Mouse (Mus musculus) kidney, embryonic 16.5 days (tissue): ENCODE measurements at regions not wholly inside any gene's neighbourhood (a gene's known extent, or its start where the extent isn't known, plus 50 kb on each side); places are given as distances from the start of the nearest gene placed in this dataset.
"Not testable (repeated sequence)": the region's sequence is repeated elsewhere in the genome, so short reads cannot be mapped to it uniquely, and the experiment has no call there.

Source experiments
- ATAC-seq: fragments of 200-750 bp; cut with Nextera tagmentation; 2 replicates; pipeline ENCODE4 v1.8.0; 2017; ENCODE audit warnings: moderate TSS enrichment; ENCODE audit not compliant: low FRiP score, low TSS enrichment
- H3K27ac ChIP-seq: fragments of 300-500 bp; sonication (generic); 2 replicates; pipeline ENCODE4 v1.5.1; 2014; ENCODE audit warnings: low read length
- H3K27me3 ChIP-seq: fragments of 300-500 bp; sonication (generic); 2 replicates; pipeline ENCODE4 v1.6.1; 2014; ENCODE audit warnings: low read length, control low read depth, mixed read lengths; ENCODE audit not compliant: insufficient read depth
- H3K36me3 ChIP-seq: fragments of 300-500 bp; sonication (generic); 2 replicates; pipeline ENCODE4 v1.6.1; 2014; ENCODE audit warnings: low read length, control low read depth, mixed read lengths; ENCODE audit not compliant: insufficient read depth
- H3K4me1 ChIP-seq: fragments of 300-500 bp; sonication (generic); 2 replicates; pipeline ENCODE4 v1.6.1; 2014; ENCODE audit warnings: low read length, control low read depth, mixed read lengths; ENCODE audit not compliant: insufficient read depth
- H3K4me2 ChIP-seq: fragments of 300-500 bp; sonication (generic); replicated peaks from 2 replicates; pipeline ENCODE4 v1.6.1; 2014; ENCODE audit warnings: low read depth, low read length
- H3K4me3 ChIP-seq: fragments of 300-500 bp; sonication (generic); 2 replicates; pipeline ENCODE4 v1.5.1; 2014; ENCODE audit warnings: mild to moderate bottlenecking, low read length
- H3K9ac ChIP-seq: fragments of 300-500 bp; sonication (generic); replicated peaks from 2 replicates; pipeline ENCODE4 v1.6.1; 2014; ENCODE audit warnings: low read length
- H3K9me3 ChIP-seq: fragments of 300-500 bp; sonication (generic); 2 replicates; pipeline ENCODE4 v1.6.1; 2016; ENCODE audit warnings: low read length, control low read depth
- whole genome bisulfite sequencing: fragments of 180-500 bp; shearing (Covaris S2); extraction: QIAGEN DNeasy Blood & Tissue Kit; methylation state at CpG from one replicate; pipeline ENCODE4 v1.1.7; 2014; 5-methylcytosine and 5-hydroxymethylcytosine counted together

DNA sequence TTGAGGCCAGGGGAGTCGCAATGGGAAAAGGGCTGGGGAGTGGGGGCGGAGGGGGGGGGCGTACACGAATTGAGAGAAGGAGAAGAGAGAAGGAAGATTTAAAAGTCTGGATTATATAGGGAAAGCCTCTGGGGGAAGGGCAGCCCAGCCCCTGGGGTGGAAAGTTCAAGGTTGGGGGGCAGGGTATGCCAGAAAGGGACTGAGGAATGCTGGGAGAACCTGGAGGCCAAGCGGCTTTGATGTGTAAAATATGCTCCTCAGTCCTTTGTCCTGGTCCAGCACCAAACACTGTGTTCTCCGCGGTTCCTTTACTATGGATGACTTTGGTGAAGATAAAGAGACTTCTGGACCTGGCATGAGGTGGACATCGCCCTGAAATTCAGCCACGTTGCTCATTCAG, 117.8 kb upstream of the Rhobtb1 start:
- ATAC-seq = no peak
- H3K27me3 ChIP-seq = no peaks in the 10 kb centered on the region
- 77% methylated on average over 9 of the region's 9 CpGs for WGBS
- no peak overlapping the region for H3K4me2 ChIP-seq
- no peaks in the 10 kb centered on the region for H3K36me3 ChIP-seq
- H3K4me1 ChIP-seq = no peaks in the 10 kb centered on the region
- H3K9me3 ChIP-seq = peaks cover 6% of the 10 kb centered on the region
- no peak overlapping the region for H3K9ac ChIP-seq
- H3K27ac ChIP-seq = no peak overlapping the region
- no peak overlapping the region for H3K4me3 ChIP-seq

DNA sequence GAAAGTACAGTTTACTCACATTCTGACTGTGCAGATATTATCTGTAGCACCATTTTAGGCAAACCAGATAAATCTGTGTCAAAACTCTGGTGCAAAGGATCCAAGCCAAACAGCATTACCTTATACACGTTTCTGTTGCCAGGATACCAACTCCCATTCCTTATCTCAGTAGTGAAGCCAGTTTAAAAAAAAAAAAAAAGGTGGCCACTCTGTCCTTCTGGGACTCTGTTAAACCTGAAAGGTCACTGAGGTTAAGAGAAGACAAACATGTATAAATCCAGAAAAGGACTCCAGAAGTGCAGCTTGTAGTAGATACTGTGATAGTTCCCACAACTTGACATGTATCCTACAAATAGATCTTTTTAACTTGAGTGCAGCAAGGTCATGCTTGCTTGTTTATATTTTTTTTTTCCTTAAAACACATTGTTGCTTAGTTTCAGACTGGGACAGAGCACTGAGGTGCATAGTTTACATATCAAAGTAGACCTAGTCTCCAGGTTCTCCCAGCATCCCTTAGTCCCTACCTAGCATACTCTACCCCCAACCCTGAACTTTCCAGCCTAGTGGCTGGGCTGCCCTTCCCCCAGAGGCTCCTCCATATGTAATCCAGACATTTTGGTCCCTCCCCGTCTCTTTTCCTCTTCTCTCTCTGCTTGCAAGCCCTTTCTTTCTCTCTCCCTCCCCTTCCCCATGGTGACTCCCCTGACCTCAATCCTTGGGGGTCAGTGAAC, 116.7 kb upstream of the Rhobtb1 start:
- Histone ChIP-seq H3K4me3 (no peak overlapping the region), H3K27me3 (no peaks in the 10 kb centered on the region), H3K4me2 (no peak overlapping the region), H3K27ac (no peak overlapping the region), H3K9ac (no peak overlapping the region), H3K36me3 (no peaks in the 10 kb centered on the region), H3K9me3 (peaks cover 6% of the 10 kb centered on the region), H3K4me1 (no peaks in the 10 kb centered on the region)
- WGBS = 40% methylated on average over 2 of the region's 2 CpGs
- no peak for ATAC-seq

DNA sequence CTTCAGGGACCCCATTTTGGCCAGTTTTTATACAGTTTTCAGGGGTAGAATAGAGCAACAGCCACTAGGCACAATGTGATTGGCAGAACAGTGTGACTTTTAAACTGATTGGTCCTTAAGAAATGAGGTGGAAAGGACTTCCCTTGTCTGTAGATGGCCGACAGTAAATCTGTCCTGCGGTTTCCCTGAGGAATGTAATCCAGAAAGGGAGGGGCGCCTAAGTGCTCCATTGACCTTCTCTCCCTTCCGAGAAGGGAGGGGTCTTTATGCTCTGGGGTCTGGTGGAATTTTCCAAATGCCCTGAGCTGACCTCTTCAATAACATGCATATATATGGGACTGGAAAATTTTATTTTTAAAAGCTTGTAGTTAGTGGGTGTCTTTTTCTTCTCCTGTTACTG, 115.7 kb upstream of the Rhobtb1 start:
- not testable (repeated sequence) for H3K4me1 ChIP-seq, H3K27ac ChIP-seq, H3K36me3 ChIP-seq, H3K9me3 ChIP-seq, H3K4me3 ChIP-seq, H3K4me2 ChIP-seq, H3K27me3 ChIP-seq, H3K9ac ChIP-seq, ATAC-seq
- WGBS = 62% methylated on average over 4 of the region's 4 CpGs

DNA sequence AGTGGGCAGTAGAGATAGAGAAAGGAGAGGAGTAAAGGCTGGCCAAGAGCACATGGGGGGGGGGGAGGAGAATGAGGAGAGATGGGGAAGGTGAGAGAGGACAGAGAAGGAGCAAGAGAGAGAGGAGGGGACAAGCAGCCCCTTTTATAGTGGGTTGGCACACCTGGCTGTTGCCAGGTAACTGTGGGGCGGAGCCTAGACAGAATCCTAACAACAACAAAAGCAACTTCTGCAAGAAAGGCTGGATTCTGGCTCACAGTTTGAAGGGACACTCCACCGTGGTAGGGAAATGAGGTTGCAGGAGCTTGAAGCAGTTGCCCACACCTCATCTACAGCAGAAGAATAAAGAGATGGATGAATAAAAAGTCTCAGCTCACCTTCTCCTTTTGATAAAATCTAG, 115.1 kb upstream of the Rhobtb1 start:
- WGBS = 92% methylated on average over 2 of the region's 2 CpGs
- no peak overlapping the region for H3K4me3 ChIP-seq
- peaks cover 6% of the 10 kb centered on the region for H3K9me3 ChIP-seq
- no peaks in the 10 kb centered on the region for H3K4me1 ChIP-seq
- no peaks in the 10 kb centered on the region for H3K27me3 ChIP-seq
- no peak for ATAC-seq
- H3K4me2 ChIP-seq = no peak overlapping the region
- no peak overlapping the region for H3K27ac ChIP-seq
- H3K9ac ChIP-seq = no peak overlapping the region
- H3K36me3 ChIP-seq = no peaks in the 10 kb centered on the region

DNA sequence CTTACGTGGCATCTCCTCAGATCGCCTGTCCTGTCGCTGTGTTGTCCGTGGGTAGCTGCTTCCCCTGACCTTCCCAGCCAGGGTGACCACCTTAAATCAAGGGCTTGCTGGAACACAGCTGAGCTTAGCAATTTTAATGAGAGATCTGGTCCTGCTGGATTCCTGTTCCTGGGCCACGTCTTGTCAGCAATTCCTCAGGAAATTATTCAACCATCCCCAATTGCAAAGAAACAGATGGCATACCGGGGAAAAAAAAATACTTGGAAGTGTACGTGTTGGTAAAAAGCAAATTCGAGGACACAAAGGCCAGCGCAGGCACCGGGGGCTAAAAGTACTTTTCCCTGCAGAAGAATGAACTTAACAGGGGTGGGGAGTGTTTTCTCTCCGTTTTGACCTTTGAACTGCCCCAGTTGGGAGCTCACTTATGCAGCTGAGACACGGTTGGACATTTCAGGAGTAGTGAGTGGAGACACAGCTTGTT, 107.0 kb upstream of the Rhobtb1 start:
- WGBS = 16% methylated on average over 12 of the region's 12 CpGs
- no peaks in the 10 kb centered on the region for H3K9me3 ChIP-seq
- no peak overlapping the region for H3K4me2 ChIP-seq
- ATAC-seq = peak; percentile 80
- no peak overlapping the region for H3K9ac ChIP-seq
- H3K36me3 ChIP-seq = no peaks in the 10 kb centered on the region
- H3K4me1 ChIP-seq = peaks cover 24% of the 10 kb centered on the region
- H3K27ac ChIP-seq = 0 out of 2 replicates have a peak overlapping the region, but pooled peaks have one; percentile 13
- H3K4me3 ChIP-seq = no peak overlapping the region
- H3K27me3 ChIP-seq = no peaks in the 10 kb centered on the region

DNA sequence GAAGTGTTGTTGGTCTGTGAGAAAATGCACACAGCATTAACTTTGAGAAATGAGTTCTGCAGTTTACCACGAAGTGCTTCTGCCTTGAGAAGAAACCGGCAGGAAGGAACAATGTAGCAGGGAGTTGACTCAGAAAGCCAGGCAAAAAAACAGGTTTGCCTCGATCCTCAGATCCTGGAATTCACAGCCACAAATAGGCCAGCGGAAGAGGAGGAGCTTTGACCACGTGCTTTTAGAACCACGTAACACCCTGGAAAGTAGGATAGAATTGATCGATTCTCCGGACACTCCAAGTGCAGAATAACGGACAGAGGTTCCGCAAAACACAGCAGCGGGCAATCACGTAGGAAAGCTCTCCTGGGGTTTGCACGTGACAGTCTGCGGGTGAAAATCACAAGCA, 106.0 kb upstream of the Rhobtb1 start:
- Histone ChIP-seq H3K9ac (no peak overlapping the region), H3K27me3 (no peaks in the 10 kb centered on the region), H3K9me3 (no peaks in the 10 kb centered on the region), H3K36me3 (no peaks in the 10 kb centered on the region), H3K27ac (no peak overlapping the region), H3K4me3 (no peak overlapping the region), H3K4me1 (peaks cover 24% of the 10 kb centered on the region), H3K4me2 (no peak overlapping the region)
- ATAC-seq = no peak
- 66% methylated on average over 14 of the region's 14 CpGs for WGBS

DNA sequence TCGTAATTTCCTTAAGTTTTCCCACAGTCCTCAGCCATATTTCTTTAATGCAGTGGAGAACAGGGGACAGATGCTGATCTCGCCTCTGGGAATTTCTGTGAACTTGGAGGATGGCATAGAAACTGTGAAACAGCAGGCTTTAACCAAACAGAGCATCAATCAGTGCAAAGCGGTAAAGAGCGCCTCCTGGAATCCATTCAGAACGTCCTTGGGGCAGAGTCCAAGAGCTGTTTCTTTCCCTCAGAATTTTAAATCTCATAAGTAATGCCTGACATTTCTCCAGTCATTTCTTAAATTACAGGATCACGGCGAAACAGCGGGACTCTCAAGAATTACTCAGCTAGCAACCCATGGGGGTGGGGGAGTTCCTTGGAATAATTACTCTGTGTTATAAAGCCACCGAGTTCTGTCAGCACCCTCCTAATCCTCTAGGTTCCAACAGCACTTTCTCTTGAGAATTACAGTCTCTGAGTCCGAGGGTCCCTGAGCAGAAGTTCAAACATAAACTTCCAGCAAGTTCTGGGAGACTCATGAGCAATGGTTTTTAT, 105.2 kb upstream of the Rhobtb1 start:
- no peak for ATAC-seq

DNA sequence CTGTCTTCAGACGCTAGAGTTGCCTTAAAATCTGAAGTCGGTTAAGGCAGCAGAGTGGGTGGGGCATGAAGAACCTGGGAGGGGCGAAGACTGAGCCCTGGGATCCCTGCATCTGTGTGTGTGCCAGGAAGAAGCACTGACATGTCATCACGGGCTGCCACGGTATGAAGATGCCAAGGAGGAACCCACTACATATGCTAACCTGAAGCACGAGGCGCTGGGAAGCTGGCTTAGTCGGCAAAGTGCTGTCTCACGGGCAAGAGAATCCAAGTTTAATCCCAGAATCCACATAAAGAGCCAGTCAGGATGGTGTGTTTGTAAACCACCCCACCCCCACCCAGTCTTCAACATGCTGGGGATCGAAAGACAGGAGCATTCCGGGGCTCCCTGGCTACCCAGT, 73.2 kb upstream of the Rhobtb1 start:
- no peak for ATAC-seq
- H3K4me3 ChIP-seq = no peak overlapping the region
- no peaks in the 10 kb centered on the region for H3K9me3 ChIP-seq
- no peak overlapping the region for H3K27ac ChIP-seq
- H3K27me3 ChIP-seq = no peaks in the 10 kb centered on the region
- 82% methylated on average over 11 of the region's 11 CpGs for WGBS
- H3K4me1 ChIP-seq = no peaks in the 10 kb centered on the region
- no peak overlapping the region for H3K4me2 ChIP-seq
- no peak overlapping the region for H3K9ac ChIP-seq
- H3K36me3 ChIP-seq = no peaks in the 10 kb centered on the region

More for the DNA sequence above, 105.2 kb upstream of the Rhobtb1 start:
- Histone ChIP-seq H3K36me3 (no peaks in the 10 kb centered on the region), H3K9ac (no peak overlapping the region), H3K4me3 (no peak overlapping the region), H3K27me3 (no peaks in the 10 kb centered on the region), H3K9me3 (no peaks in the 10 kb centered on the region), H3K4me1 (peaks cover 24% of the 10 kb centered on the region), H3K4me2 (no peak overlapping the region; the same call in 1 of the 2 replicates), H3K27ac (no peak overlapping the region)
- 31% methylated on average over 10 of the region's 10 CpGs for WGBS

DNA sequence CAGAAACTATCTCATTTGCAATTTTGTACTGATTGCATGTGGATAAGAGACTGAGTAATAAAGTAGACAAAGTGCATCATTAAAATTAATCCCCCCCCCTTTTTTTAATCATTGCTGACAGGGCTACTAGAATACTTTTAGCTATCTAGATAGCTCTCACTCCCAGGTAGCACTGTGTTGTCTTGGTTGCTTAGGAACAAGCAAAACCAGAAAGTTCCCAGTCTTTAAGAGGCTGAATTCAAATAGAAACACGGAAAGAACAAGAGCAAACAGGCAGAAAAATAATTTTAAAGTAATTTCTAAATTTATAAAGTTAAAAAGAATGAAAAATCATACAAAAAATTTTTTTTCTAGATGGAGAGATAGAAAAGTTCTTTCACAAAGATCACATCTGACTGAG, 65.0 kb upstream of the Rhobtb1 start:
- no peak overlapping the region for H3K27ac ChIP-seq
- H3K4me2 ChIP-seq = no peak overlapping the region
- H3K36me3 ChIP-seq = no peaks in the 10 kb centered on the region
- ATAC-seq = no peak
- H3K9ac ChIP-seq = no peak overlapping the region
- H3K9me3 ChIP-seq = no peaks in the 10 kb centered on the region
- H3K4me1 ChIP-seq = no peaks in the 10 kb centered on the region
- H3K4me3 ChIP-seq = no peak overlapping the region
- WGBS = 84% methylated on average over 1 of the region's 1 CpGs
- H3K27me3 ChIP-seq = no peaks in the 10 kb centered on the region

DNA sequence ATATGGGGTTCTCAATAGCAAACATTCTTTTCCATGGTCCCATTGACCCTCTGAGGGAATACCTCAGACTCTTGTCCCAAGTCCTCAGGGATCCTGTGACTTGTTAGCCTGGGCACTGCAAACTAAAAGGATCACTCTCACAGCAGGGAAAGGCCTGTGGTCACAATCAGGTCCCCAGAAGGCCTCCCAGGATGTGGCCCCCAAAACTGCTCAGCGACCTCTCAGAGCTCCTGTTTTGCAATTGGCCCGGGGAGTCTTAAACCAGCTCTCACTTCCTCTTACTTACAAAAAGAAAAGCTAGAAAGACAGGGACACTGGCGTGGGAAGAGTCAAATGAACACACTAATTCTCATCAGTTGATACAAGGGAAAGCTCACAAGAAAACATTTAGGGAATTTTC, 59.4 kb upstream of the Rhobtb1 start:
- Histone ChIP-seq H3K9ac (no peak overlapping the region), H3K4me1 (no peaks in the 10 kb centered on the region), H3K36me3 (no peaks in the 10 kb centered on the region), H3K27ac (no peak overlapping the region), H3K4me2 (no peak overlapping the region), H3K4me3 (no peak overlapping the region), H3K9me3 (no peaks in the 10 kb centered on the region), H3K27me3 (no peaks in the 10 kb centered on the region)
- ATAC-seq = no peak
- 75% methylated on average over 3 of the region's 3 CpGs for WGBS
